Mouse (Mus musculus) MEL (cell line): Measurements from ENCODE around the gene Tbx19. TPM values are rescaled to one million over a fixed set of nuclear protein-coding genes. Genes with fewer than 3 reads are reported as not detected.

Experiments used
- DNase-seq: peaks from one replicate; pipeline ENCODE4 v3.0.0; 2011; ENCODE audit warnings: low read depth, low spot score
- H3K27ac ChIP-seq: 2 replicates; pipeline ENCODE4 v1.5.1; 2012; ENCODE audit warnings: low read depth, mild to moderate bottlenecking, control low read depth, low read length, moderate library complexity; ENCODE audit not compliant: control insufficient read depth
- H3K27me3 ChIP-seq, 2 experiments: fragments of 150-350 bp in 1 of 2; sonication (generic) in 1 of 2; 2 replicates each; pipeline ENCODE4 v1.6.1; 2012; ENCODE audit warnings: low read length in 2 of 2, mild to moderate bottlenecking in 2 of 2, improper control_type of control experiment in 1 of 2, moderate library complexity in 1 of 2; ENCODE audit not compliant: insufficient read depth in 2 of 2, control insufficient read depth in 1 of 2
- H3K36me3 ChIP-seq, 2 experiments: 2 replicates each; pipeline ENCODE4 v1.6.1; 2012 to 2014; ENCODE audit warnings: low read length in 2 of 2, improper control_type of control experiment in 1 of 2, inconsistent platforms in 1 of 2, mild to moderate bottlenecking in 1 of 2; ENCODE audit not compliant: insufficient read depth in 2 of 2, control insufficient read depth in 1 of 2
- H3K4me1 ChIP-seq, 2 experiments: fragments of 150-350 bp in 1 of 2; sonication (generic) in 1 of 2; 2 replicates each; pipeline ENCODE4 v1.6.1; 2012; ENCODE audit warnings: low read length in 2 of 2, improper control_type of control experiment in 1 of 2, mild to moderate bottlenecking in 1 of 2; ENCODE audit not compliant: insufficient read depth in 2 of 2, control insufficient read depth in 1 of 2
- H3K4me3 ChIP-seq, 2 experiments: fragments of 150-350 bp in 1 of 2; sonication (generic) in 1 of 2; 2 replicates each; pipeline ENCODE4 v1.5.1; 2012; ENCODE audit warnings: low read depth in 2 of 2, low read length in 2 of 2, mild to moderate bottlenecking in 2 of 2, moderate library complexity in 2 of 2, control low read depth in 1 of 2, improper control_type of control experiment in 1 of 2; ENCODE audit not compliant: control insufficient read depth in 1 of 2, insufficient read depth in 1 of 2
- H3K79me2 ChIP-seq: 2 replicates; pipeline ENCODE4 v1.6.1; 2012; ENCODE audit warnings: mild to moderate bottlenecking, low read length, moderate library complexity; ENCODE audit not compliant: control insufficient read depth, poor library complexity, insufficient read depth
- H3K9ac ChIP-seq: 2 replicates; pipeline ENCODE4 v1.6.1; 2012; ENCODE audit warnings: low read depth, mild to moderate bottlenecking, control low read depth, low read length, moderate library complexity; ENCODE audit not compliant: control insufficient read depth, poor library complexity, severe bottlenecking
- H3K9me3 ChIP-seq: fragments of 150-350 bp; sonication (generic); replicated peaks from 2 replicates; pipeline ENCODE4 v1.6.1; 2012; ENCODE audit warnings: mild to moderate bottlenecking, low read length, improper control_type of control experiment, moderate library complexity; ENCODE audit not compliant: insufficient read depth
- BHLHE40 ChIP-seq: IDR thresholded peaks from 2 replicates; pipeline ENCODE4 v1.6.1; 2012; ENCODE audit warnings: low read depth, mild to moderate bottlenecking, inconsistent platforms, low read length, improper control_type of control experiment, borderline replicate concordance
- E2F4 ChIP-seq: IDR thresholded peaks from 2 replicates; pipeline ENCODE4 v1.6.1; 2011; ENCODE audit warnings: low read depth, low read length, improper control_type of control experiment, borderline replicate concordance
- EP300 ChIP-seq, 2 experiments: IDR thresholded peaks; 2 replicates each; pipeline ENCODE4 v1.6.1; 2011; ENCODE audit warnings: improper control_type of control experiment in 2 of 2, low read length in 2 of 2, low read depth in 1 of 2, mild to moderate bottlenecking in 1 of 2
- ETS1 ChIP-seq: IDR thresholded peaks from 2 replicates; pipeline ENCODE4 v1.6.1; 2012; ENCODE audit warnings: low read depth, mild to moderate bottlenecking, inconsistent platforms, low read length, improper control_type of control experiment, moderate library complexity
- MAZ ChIP-seq: IDR thresholded peaks from 2 replicates; pipeline ENCODE4 v1.6.1; 2012; ENCODE audit warnings: low read depth, mild to moderate bottlenecking, inconsistent platforms, low read length, improper control_type of control experiment
- TAL1 ChIP-seq: IDR thresholded peaks from 2 replicates; pipeline ENCODE4 v1.6.1; 2012; ENCODE audit warnings: mild to moderate bottlenecking, inconsistent platforms, low read length, moderate library complexity, mixed read lengths
- TCF12 ChIP-seq: IDR thresholded peaks from 2 replicates; pipeline ENCODE4 v1.6.1; 2014; ENCODE audit warnings: low read depth, mild to moderate bottlenecking, inconsistent platforms, low read length, improper control_type of control experiment, moderate library complexity
- USF1 ChIP-seq: IDR thresholded peaks from 2 replicates; pipeline ENCODE4 v1.6.1; 2014; ENCODE audit warnings: low read depth, mild to moderate bottlenecking, inconsistent platforms, low read length, improper control_type of control experiment, moderate library complexity
- ZKSCAN1 ChIP-seq: IDR thresholded peaks from 2 replicates; pipeline ENCODE4 v1.6.1; 2012; ENCODE audit warnings: low read depth, mild to moderate bottlenecking, inconsistent platforms, low read length, improper control_type of control experiment, moderate library complexity
- ZMIZ1 ChIP-seq: IDR thresholded peaks from 2 replicates; pipeline ENCODE4 v1.6.1; 2012; ENCODE audit warnings: low read depth, mild to moderate bottlenecking, inconsistent platforms, low read length, improper control_type of control experiment, moderate library complexity
- ZNF384 ChIP-seq: IDR thresholded peaks from 2 replicates; pipeline ENCODE4 v1.6.1; 2012; ENCODE audit warnings: low read depth, mild to moderate bottlenecking, inconsistent platforms, low read length, improper control_type of control experiment
- polyA plus RNA-seq, 2 experiments: library from polyadenylated mRNA; stranded (reverse) in 1 of 2; unstranded in 1 of 2; fragments of >175 nt in 1 of 2; fragments of >200 nt in 1 of 2; gene quantifications; 2 replicates each; pipeline versions ENCODE4 v1.2.1 to v1.2.4; 2012; ENCODE audit warnings: low replicate concordance in 2 of 2, low read depth in 1 of 2; ENCODE audit not compliant: insufficient read length in 2 of 2, insufficient read depth in 1 of 2, missing spikeins in 1 of 2
- total RNA-seq: library from RNA; depleted of rRNA; stranded (reverse); fragments of 300-350 nt; gene quantifications from 2 replicates; pipeline ENCODE4 v1.2.3, GENCODE M21; 2012

Gene Tbx19
- total and polyA plus RNA-seq, 3 experiments: 0.19 TPM; not detected in 2

DNA sequence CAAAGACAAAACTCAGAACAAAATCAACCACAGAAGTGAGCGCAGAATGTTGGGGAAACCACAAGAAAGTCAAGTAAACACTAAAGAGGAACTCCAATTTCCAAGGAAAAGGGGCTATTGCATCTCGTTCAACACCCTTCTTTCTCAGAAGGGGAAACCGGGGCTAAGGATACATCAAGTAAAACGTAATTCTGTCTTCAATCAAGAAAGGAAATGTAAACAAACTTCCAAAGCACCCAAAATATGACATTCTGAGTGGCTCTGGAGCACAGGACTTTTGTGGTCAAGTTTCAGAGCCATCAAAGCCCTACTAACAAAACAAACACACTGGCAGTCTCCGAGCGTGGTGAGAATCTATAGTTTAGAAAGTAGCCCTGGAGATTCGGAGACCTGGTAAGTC is 32.9 kb upstream of the Tbx19 start:
- Histone ChIP-seq H3K9me3 (no peaks in the 10 kb centered on the region), H3K79me2 (peaks cover 2% of the 10 kb centered on the region; the same call in 1 of the 2 replicates), H3K36me3 (peaks cover 0 to 19% of the 10 kb centered on the region in 2 experiments; a peak in 2 of 4 replicates), H3K27ac (peak overlapping the region; percentile 73), H3K4me3 (peak overlapping the region; percentile 83 to 95), H3K27me3 (no peaks in the 10 kb centered on the region), H3K4me1 (peaks cover 12 to 23% of the 10 kb centered on the region in 2 experiments), H3K9ac (peak overlapping the region; percentile 78)
- peak; percentile 68 for DNase-seq
- TF ChIP-seq ZMIZ1 (no peak), ZNF384 (peak; percentile 33; the same call in 1 of the 2 replicates), USF1 (no peak), MAZ (no peak)
- TF ChIP-seq, all 39 proteins: peak for 1

DNA sequence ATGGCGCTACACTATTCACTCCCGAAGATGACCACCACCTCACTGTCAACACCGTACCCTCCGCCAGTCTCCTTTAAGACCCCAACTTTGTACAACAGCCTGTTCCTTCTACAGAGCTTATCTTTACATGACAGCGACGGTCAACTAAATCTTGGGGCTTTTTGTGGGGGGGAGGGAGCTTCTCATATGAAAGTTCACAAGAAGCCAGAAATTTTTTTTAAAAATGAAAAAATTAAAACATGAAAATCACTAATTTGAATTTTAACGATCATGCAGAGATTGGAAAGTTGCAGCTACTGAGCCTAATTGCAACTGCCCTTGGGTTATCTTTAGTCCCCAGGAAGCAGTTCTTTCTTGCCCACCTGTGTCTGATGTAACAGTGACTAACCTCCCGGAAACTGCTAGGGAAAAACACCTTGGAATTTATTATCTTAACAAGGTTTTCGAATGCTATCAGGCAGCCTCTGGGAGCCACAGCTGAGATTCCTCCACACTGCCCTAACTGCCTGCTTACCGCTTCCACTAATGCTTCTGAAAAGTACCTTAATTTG is 32.2 kb upstream of the Tbx19 start:
- Histone ChIP-seq H3K4me3 (peak overlapping the region in 1 of 2 experiments; percentile 83; a peak in 2 of 4 replicates), H3K9me3 (no peaks in the 10 kb centered on the region), H3K9ac (no peak overlapping the region), H3K79me2 (peaks cover 2% of the 10 kb centered on the region; the same call in 1 of the 2 replicates), H3K36me3 (peaks cover 0 to 18% of the 10 kb centered on the region in 2 experiments; a peak in 2 of 4 replicates), H3K27ac (peak overlapping the region; percentile 73; the same call in 1 of the 2 replicates), H3K4me1 (peaks cover 10 to 22% of the 10 kb centered on the region in 2 experiments), H3K27me3 (no peaks in the 10 kb centered on the region)
- TF ChIP-seq ZNF384 (peak; percentile 63), ZKSCAN1 (no peak), EP300 (IDR thresholded peaks at IDR 0.05; ENCODE audit: low read depth in 1 of 2, low read length in 2 of 2) (0 out of 4 replicates have a peak, but pooled peaks of 1 of the 2 experiments have one; percentile 28), E2F4 (no peak), TCF12 (peak; percentile 34; the same call in 1 of the 2 replicates), BHLHE40 (no peak), ETS1 (no peak), TAL1 (peak; percentile 20; the same call in 1 of the 2 replicates)
- peak; percentile 34 for DNase-seq

DNA sequence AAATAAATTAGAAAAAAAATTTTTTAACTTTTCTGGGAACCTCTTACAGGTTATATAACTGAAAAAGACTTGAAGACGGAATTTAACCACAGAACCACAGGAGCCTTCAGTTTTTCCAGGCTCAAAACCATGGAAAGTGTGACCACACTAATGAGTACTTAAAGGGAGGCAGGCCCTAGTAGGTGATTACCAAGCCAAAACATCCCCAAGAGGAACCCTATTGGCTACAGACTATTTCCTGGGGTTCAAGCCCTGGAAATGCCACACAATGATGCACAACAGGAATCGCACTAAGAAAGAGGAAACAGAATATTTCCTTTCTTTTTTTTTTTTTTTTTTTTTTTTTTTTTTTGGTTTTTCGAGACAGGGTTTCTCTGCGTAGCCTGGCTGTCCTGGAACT is 31.5 kb upstream of the Tbx19 start:
- H3K4me3 ChIP-seq: no peak overlapping the region
- H3K36me3 ChIP-seq: peaks cover 0 to 13% of the 10 kb centered on the region in 2 experiments; a peak in 2 of 4 replicates
- H3K27ac ChIP-seq: no peak overlapping the region
- peaks cover 2% of the 10 kb centered on the region; the same call in 1 of the 2 replicates for H3K79me2 ChIP-seq
- peaks cover 8 to 17% of the 10 kb centered on the region in 2 experiments for H3K4me1 ChIP-seq
- TF ChIP-seq TCF12 (no peak), TAL1 (no peak), ZNF384 (peak; percentile 48)
- H3K9ac ChIP-seq: no peak overlapping the region
- no peaks in the 10 kb centered on the region for H3K27me3 ChIP-seq
- DNase-seq: no peak
- no peaks in the 10 kb centered on the region for H3K9me3 ChIP-seq
